Mouse (Mus musculus): ENCODE results near the gene AI182371. TPM values are rescaled to one million over a fixed set of nuclear protein-coding genes. Genes with fewer than 3 reads are reported as not detected.

The AI182371 gene
- total RNA-seq, 1 experiment from 2014 or later = 1.1 TPM

GRCm38 (mm10) chr2:35087418-35087817 lies 13.9 kb downstream of the AI182371 start:
- ATAC-seq (replicated peaks in 1 of 2; ENCODE audit: insufficient read depth in 1 of 2, low FRiP score in 2 of 2, low TSS enrichment in 1 of 2, low read depth in 1 of 2, poor library complexity in 2 of 2, severe bottlenecking in 2 of 2) = no peak

- no peak for ATAC-seq (replicated peaks in 1 of 2; ENCODE audit: insufficient read depth in 1 of 2, low FRiP score in 2 of 2, low TSS enrichment in 1 of 2, low read depth in 1 of 2, poor library complexity in 2 of 2, severe bottlenecking in 2 of 2)
Observed at GRCm38 (mm10) chr2:35079166-35079565, 22.2 kb downstream of the AI182371 start.

- ATAC-seq (replicated peaks in 1 of 2; ENCODE audit: insufficient read depth in 1 of 2, low FRiP score in 2 of 2, low TSS enrichment in 1 of 2, low read depth in 1 of 2, poor library complexity in 2 of 2, severe bottlenecking in 2 of 2) = no peak
Observed at GRCm38 (mm10) chr2:35074328-35074727, 27.0 kb downstream of the AI182371 start.

GRCm38 (mm10) chr2:35072547-35072946 lies 28.8 kb downstream of the AI182371 start:
- ATAC-seq (replicated peaks in 1 of 2; ENCODE audit: insufficient read depth in 1 of 2, low FRiP score in 2 of 2, low TSS enrichment in 1 of 2, low read depth in 1 of 2, poor library complexity in 2 of 2, severe bottlenecking in 2 of 2) = no peak

- ATAC-seq (replicated peaks in 1 of 2; ENCODE audit: insufficient read depth in 1 of 2, low FRiP score in 2 of 2, low TSS enrichment in 1 of 2, low read depth in 1 of 2, poor library complexity in 2 of 2, severe bottlenecking in 2 of 2) = no peak
Observed at GRCm38 (mm10) chr2:35070275-35070674, 31.1 kb downstream of the AI182371 start.

GRCm38 (mm10) chr2:35069124-35069523 lies 32.2 kb downstream of the AI182371 start:
- no peak for ATAC-seq (replicated peaks in 1 of 2; ENCODE audit: insufficient read depth in 1 of 2, low FRiP score in 2 of 2, low TSS enrichment in 1 of 2, low read depth in 1 of 2, poor library complexity in 2 of 2, severe bottlenecking in 2 of 2)

GRCm38 (mm10) chr2:35067117-35067516 lies 34.2 kb downstream of the AI182371 start:
- no peak for ATAC-seq (replicated peaks in 1 of 2; ENCODE audit: insufficient read depth in 1 of 2, low FRiP score in 2 of 2, low TSS enrichment in 1 of 2, low read depth in 1 of 2, poor library complexity in 2 of 2, severe bottlenecking in 2 of 2)

- no peak for ATAC-seq (replicated peaks in 1 of 2; ENCODE audit: insufficient read depth in 1 of 2, low FRiP score in 2 of 2, low TSS enrichment in 1 of 2, low read depth in 1 of 2, poor library complexity in 2 of 2, severe bottlenecking in 2 of 2)
Observed at GRCm38 (mm10) chr2:35066525-35067082, 34.7 kb downstream of the AI182371 start.

- ATAC-seq (replicated peaks in 1 of 2; ENCODE audit: insufficient read depth in 1 of 2, low FRiP score in 2 of 2, low TSS enrichment in 1 of 2, low read depth in 1 of 2, poor library complexity in 2 of 2, severe bottlenecking in 2 of 2) = no peak
Observed at GRCm38 (mm10) chr2:35063333-35064030, 37.9 kb downstream of the AI182371 start.

GRCm38 (mm10) chr2:35061338-35061737 lies 40.0 kb downstream of the AI182371 start, which contains the start of gene Hc:
Gene Hc, minus strand, starts transcription at chr2:35061438.
- no peak for ATAC-seq (replicated peaks in 1 of 2; ENCODE audit: insufficient read depth in 1 of 2, low FRiP score in 2 of 2, low TSS enrichment in 1 of 2, low read depth in 1 of 2, poor library complexity in 2 of 2, severe bottlenecking in 2 of 2)

- 0 out of 4 replicates have a peak, but pooled peaks of 1 of the 2 experiments have one; percentile 27 for ATAC-seq (replicated peaks in 1 of 2; ENCODE audit: insufficient read depth in 1 of 2, low FRiP score in 2 of 2, low TSS enrichment in 1 of 2, low read depth in 1 of 2, poor library complexity in 2 of 2, severe bottlenecking in 2 of 2)
Observed at GRCm38 (mm10) chr2:35060897-35061296, 40.4 kb downstream of the AI182371 start.

- no peak for ATAC-seq (replicated peaks in 1 of 2; ENCODE audit: insufficient read depth in 1 of 2, low FRiP score in 2 of 2, low TSS enrichment in 1 of 2, low read depth in 1 of 2, poor library complexity in 2 of 2, severe bottlenecking in 2 of 2)
Observed at GRCm38 (mm10) chr2:35060256-35060655, 41.1 kb downstream of the AI182371 start.

GRCm38 (mm10) chr2:35058325-35058724 lies 43.0 kb downstream of the AI182371 start:
- ATAC-seq (replicated peaks in 1 of 2; ENCODE audit: insufficient read depth in 1 of 2, low FRiP score in 2 of 2, low TSS enrichment in 1 of 2, low read depth in 1 of 2, poor library complexity in 2 of 2, severe bottlenecking in 2 of 2) = no peak

GRCm38 (mm10) chr2:35057243-35057642 lies 44.1 kb downstream of the AI182371 start:
- no peak for ATAC-seq (replicated peaks in 1 of 2; ENCODE audit: insufficient read depth in 1 of 2, low FRiP score in 2 of 2, low TSS enrichment in 1 of 2, low read depth in 1 of 2, poor library complexity in 2 of 2, severe bottlenecking in 2 of 2)

GRCm38 (mm10) chr2:35048851-35049250 lies 52.5 kb downstream of the AI182371 start:
- ATAC-seq (replicated peaks in 1 of 2; ENCODE audit: insufficient read depth in 1 of 2, low FRiP score in 2 of 2, low TSS enrichment in 1 of 2, low read depth in 1 of 2, poor library complexity in 2 of 2, severe bottlenecking in 2 of 2) = peak in 1 of 2 experiments; percentile 56; a peak in 1 of 4 replicates

GRCm38 (mm10) chr2:35044956-35045355 lies 56.4 kb downstream of the AI182371 start:
- peak; percentile 77 to 82 for ATAC-seq (replicated peaks in 1 of 2; ENCODE audit: insufficient read depth in 1 of 2, low FRiP score in 2 of 2, low TSS enrichment in 1 of 2, low read depth in 1 of 2, poor library complexity in 2 of 2, severe bottlenecking in 2 of 2)

- ATAC-seq (replicated peaks in 1 of 2; ENCODE audit: insufficient read depth in 1 of 2, low FRiP score in 2 of 2, low TSS enrichment in 1 of 2, low read depth in 1 of 2, poor library complexity in 2 of 2, severe bottlenecking in 2 of 2) = no peak
Observed at GRCm38 (mm10) chr2:35038580-35039375, 62.6 kb downstream of the AI182371 start.

Data from hematopoietic stem cell, adult 5-6 weeks (primary cell).